Mouse (Mus musculus): ENCODE results near the gene Plcb4. TPM values are rescaled to one million over a fixed set of nuclear protein-coding genes. Genes with fewer than 3 reads are reported as not detected.
A peak's percentile ranks its signal among the peaks of the same experiment; 100 is the strongest.

The Plcb4 gene
- 1 to 10 TPM in 24 of 26 experiments, under 1 TPM in 2; 0.43 to 7.4 (median 2.3) TPM for total RNA-seq (2018; cell fraction: chromatin; rRNA removed)
- under 1 TPM; 0.12 to 0.58 (median 0.35) TPM for total RNA-seq (2018; cell fraction: cytosol; rRNA removed)
- total RNA-seq (2018; cell fraction: nucleus; rRNA removed), result 1 to 10 TPM in 18 of 26 experiments, under 1 TPM in 6, not detected in 2; 0.54 to 4.3 (median 1.5) TPM
- polyA plus RNA-seq (2018), result 0.62 to 0.87 TPM (median 0.71 TPM) in 3 replicates

DNA sequence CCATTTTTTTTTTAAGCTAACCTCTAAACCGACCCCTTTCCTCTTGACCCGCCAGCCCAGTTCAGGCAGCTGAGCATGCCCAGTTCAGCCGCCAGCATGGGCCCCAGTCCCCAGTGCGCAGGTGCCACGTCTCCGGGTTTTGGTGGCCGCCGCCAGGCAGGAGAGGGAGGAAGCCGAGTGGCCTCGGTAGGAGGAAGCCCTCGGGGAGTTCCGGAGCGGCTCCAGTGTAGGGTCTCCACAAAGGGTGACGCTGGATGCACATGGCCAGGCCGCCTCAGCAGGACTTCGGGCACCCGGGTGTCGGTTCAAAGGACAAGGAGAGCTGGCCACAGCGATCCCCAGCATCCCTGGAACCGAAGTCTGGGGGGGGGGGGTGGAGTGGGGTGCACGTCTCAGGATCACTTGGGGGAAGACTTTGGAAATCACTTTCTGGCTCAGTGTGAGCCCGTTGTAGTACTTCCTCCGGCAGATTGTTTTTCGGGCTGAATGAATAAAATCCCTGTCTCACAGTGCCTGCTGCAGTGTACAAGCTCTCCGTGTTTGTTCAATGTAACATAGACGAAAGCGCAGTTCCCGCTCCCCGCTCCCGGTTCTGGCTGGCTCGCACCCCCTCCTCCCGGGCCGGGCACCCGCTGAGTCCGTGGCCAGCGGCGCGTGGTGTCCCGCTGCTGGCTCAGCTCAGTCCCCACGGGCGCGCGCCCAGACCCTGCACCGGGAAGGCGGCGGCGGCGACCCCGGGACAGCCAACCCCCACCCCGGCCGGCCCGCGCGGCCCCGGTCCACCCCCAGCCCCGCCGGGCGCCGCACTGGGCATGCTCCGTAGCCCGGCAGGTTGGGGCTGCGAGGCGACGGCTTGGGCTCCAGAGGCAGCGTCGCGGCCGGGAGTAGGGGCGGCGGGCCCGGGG, at the start of gene Plcb4:
Gene Plcb4 (plus strand): TSS at position 526 of the 905 bp plus-strand sequence.
- 1% methylated on average over 64 of the region's 71 CpGs for WGBS (ENCODE audit: missing documents)

DNA sequence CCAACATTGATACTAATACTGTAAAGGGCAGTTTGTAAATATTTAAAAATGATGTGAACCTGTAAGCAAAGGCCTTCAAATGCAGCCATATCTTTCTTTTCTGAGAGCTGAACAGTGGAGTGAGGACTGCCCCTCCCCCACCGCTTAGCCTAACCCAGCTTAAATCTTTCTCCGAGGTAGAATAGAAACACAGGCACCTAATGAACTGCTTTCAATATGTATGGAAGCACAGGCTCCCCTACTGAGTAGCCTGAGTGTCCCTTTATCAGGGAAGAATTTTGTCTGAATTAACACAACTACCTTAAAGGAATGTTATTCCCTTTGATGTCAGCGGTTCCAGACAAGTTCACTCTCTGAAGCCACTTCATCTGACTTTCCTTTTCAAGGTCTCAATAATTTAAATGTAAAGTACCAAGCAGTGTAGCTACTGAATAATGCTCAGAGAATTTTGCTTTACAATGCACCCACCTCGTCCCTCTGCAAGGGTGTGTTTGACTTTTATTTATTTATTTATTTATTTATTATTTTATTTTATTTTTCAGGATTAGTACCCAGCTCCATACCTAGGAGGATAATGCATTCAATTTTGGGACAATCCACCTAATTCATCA, 44.1 kb upstream of the Plcb4 start:
- no peaks in the 10 kb centered on the region for H3K79me2 ChIP-seq (ENCODE audit: inconsistent target)
- WGBS (ENCODE audit: missing documents), result 84% methylated on average over 2 of the region's 4 CpGs
- H3K4me3 ChIP-seq (ENCODE audit: inconsistent target), result no peak overlapping the region
- no peak overlapping the region for H3K27ac ChIP-seq
- H3K36me3 ChIP-seq (ENCODE audit: inconsistent target), result no peaks in the 10 kb centered on the region

More for the DNA sequence above, at the start of gene Plcb4:
- no peaks in the 10 kb centered on the region for H3K36me3 ChIP-seq (ENCODE audit: inconsistent target)
- no peaks in the 10 kb centered on the region for H3K79me2 ChIP-seq (ENCODE audit: inconsistent target)
- H3K4me3 ChIP-seq (ENCODE audit: inconsistent target), result peak within 1 kb of the TSS; percentile 44
- no peak within 1 kb of the TSS for H3K27ac ChIP-seq

DNA sequence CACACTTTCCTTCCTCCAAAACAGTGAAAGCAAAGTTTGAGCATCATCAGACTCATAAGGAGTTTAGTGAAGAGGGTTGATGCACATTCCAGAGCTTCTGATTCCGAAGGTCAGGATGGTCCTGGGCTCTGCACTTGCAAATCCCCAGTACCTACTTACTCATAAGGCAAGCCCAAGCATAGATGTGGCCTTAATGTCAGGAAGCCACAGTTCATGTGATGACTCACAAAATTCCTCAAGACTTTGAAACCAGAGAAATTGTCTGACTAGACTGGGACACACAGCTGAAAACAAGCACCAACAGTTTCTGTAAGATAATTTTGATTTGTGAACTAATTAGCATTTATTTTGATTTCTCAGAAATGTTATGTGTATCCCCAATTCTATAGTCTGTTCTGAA, 42.7 kb upstream of the Plcb4 start:
- WGBS (ENCODE audit: missing documents), result 100% methylated on average over 1 of the region's 1 CpGs
- Histone ChIP-seq H3K36me3 (ENCODE audit: inconsistent target) (no peaks in the 10 kb centered on the region), H3K79me2 (ENCODE audit: inconsistent target) (no peaks in the 10 kb centered on the region)

DNA sequence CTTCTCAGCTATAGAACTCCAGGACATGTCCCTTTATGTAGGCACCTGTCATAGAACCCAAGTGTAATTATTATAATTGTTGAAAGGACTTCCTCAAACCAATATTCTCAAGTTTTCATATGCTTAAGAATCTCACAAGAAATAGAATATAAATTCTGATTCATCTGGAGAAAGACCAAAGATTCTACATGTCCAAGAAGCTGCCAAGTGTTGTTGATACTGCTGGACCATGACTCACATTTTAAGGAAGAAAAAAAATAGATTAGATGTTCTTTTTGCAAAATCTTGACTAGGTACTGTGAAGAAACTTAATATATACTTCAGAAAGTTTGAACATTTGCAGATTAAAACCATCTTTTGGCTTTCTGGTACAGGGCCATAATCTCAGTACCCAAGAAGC, 40.3 kb upstream of the Plcb4 start:
- no peaks in the 10 kb centered on the region for H3K79me2 ChIP-seq (ENCODE audit: inconsistent target)
- H3K4me3 ChIP-seq (ENCODE audit: inconsistent target), result no peak overlapping the region
- no peaks in the 10 kb centered on the region for H3K36me3 ChIP-seq (ENCODE audit: inconsistent target)
- H3K27ac ChIP-seq, result no peak overlapping the region

More for the DNA sequence above, 42.7 kb upstream of the Plcb4 start:
- Histone ChIP-seq H3K4me3 (ENCODE audit: inconsistent target) (no peak overlapping the region), H3K27ac (no peak overlapping the region)

DNA sequence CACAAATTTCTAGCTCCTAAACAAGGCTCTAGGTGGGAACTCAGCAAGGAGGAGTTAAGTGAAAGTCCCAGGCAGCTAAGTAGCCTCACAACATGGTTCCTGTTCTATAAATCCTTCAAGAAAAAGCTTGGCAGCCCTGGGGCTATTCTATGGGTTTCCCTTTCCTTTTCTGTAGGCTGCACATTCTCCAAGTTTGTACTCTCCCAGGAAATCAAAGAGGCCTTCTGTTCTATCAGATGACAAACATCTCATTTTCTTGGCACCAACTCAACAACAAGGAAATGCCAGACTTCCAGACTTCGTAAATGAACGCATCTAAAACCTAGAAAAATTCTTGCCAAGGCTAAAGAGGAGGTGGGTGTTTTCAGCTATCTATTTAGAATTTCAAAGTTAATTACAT, 38.9 kb upstream of the Plcb4 start:
- H3K79me2 ChIP-seq (ENCODE audit: inconsistent target), result no peaks in the 10 kb centered on the region
- no peaks in the 10 kb centered on the region for H3K36me3 ChIP-seq (ENCODE audit: inconsistent target)
- H3K27ac ChIP-seq, result no peak overlapping the region
- 50% methylated on average over 2 of the region's 2 CpGs for WGBS (ENCODE audit: missing documents)
- no peak overlapping the region for H3K4me3 ChIP-seq (ENCODE audit: inconsistent target)

DNA sequence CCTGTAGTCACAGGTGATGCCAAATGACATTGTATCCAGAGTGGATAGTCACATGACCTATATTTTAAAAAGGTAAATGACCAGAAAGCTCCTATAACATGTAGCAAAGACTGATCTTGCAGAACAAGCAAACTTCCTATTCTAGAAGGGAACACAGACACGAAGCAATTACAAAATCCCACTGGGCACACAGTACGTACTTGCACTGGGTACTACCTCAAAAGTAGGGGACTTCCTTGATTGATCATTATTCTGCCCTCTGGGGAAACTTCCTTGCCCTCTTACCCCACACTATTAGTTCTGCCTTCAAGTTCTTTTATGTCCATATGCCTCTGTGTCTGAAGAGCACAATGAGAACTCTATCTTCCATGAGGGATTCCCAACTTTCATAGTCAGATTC, 31.0 kb upstream of the Plcb4 start:
- 42% methylated on average over 2 of the region's 2 CpGs for WGBS (ENCODE audit: missing documents)
- H3K79me2 ChIP-seq (ENCODE audit: inconsistent target), result no peaks in the 10 kb centered on the region
- no peak overlapping the region for H3K4me3 ChIP-seq (ENCODE audit: inconsistent target)
- no peaks in the 10 kb centered on the region for H3K36me3 ChIP-seq (ENCODE audit: inconsistent target)
- no peak overlapping the region for H3K27ac ChIP-seq

DNA sequence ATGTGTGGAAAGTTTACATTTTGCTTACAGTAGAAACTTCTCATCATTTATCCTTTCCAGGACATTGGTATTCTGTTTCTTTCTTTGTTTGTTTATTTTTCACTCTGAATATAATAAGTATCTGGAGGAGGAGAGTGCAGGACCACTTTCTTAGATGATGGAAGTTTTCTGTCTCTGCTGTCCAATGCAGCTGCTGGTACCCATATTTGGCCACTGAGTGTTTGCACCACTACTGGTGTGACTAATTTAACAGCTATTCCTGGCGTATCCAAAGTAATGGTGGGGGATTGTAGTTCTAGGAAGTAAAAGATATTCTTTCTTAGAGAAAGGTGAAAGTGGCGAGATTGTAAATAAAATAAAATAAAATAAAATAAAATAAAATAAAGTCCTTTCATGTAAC, 21.6 kb upstream of the Plcb4 start:
- H3K4me3 ChIP-seq (ENCODE audit: inconsistent target), result no peak overlapping the region
- 83% methylated on average over 1 of the region's 2 CpGs for WGBS (ENCODE audit: missing documents)

DNA sequence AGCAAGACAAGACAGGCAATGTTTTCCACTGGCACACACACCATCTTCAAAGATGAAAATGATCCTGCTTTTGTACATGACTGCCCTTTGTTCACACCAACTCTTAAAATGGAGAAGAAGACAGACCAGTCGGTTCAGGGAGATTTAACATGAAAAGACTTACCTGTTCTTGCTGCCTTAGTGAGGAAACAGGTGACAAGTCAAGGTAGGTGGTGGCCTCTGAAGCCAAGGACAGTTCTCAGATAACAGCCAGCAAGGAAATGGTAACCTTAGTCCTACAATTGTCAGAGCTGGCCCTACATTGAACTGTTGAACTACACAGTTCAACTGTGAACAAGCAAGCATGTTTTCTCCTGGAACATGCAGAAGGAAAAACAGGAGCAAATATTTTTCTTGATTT, 17.8 kb upstream of the Plcb4 start:
- WGBS (ENCODE audit: missing documents), result 78% methylated on average over 1 of the region's 1 CpGs
- H3K79me2 ChIP-seq (ENCODE audit: inconsistent target), result no peaks in the 10 kb centered on the region
- H3K36me3 ChIP-seq (ENCODE audit: inconsistent target), result no peaks in the 10 kb centered on the region
- no peak overlapping the region for H3K27ac ChIP-seq
- H3K4me3 ChIP-seq (ENCODE audit: inconsistent target), result no peak overlapping the region

More for the DNA sequence above, 21.6 kb upstream of the Plcb4 start:
- H3K27ac ChIP-seq, result no peak overlapping the region
- H3K36me3 ChIP-seq (ENCODE audit: inconsistent target), result no peaks in the 10 kb centered on the region
- no peaks in the 10 kb centered on the region for H3K79me2 ChIP-seq (ENCODE audit: inconsistent target)

DNA sequence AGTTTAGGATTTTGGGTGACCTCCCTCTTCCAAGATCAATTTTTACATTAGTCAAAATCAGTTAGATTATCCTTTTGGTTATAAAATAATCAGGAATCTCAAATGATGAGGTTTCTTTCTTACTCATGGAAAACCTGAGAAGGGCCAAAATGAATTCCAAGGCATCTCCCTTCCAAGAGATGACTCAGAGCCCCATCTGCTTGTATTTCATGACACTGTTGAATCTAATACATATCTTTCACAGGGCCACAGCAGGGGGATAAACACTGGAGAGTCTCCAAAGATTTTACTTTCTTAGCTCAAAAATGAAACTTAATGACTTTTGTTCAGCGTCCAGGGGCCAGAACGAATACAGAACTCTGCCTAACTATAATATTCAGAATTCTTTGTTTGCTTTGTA, 17.2 kb upstream of the Plcb4 start:
- H3K79me2 ChIP-seq (ENCODE audit: inconsistent target), result no peaks in the 10 kb centered on the region
- 96% methylated on average over 2 of the region's 2 CpGs for WGBS (ENCODE audit: missing documents)

DNA sequence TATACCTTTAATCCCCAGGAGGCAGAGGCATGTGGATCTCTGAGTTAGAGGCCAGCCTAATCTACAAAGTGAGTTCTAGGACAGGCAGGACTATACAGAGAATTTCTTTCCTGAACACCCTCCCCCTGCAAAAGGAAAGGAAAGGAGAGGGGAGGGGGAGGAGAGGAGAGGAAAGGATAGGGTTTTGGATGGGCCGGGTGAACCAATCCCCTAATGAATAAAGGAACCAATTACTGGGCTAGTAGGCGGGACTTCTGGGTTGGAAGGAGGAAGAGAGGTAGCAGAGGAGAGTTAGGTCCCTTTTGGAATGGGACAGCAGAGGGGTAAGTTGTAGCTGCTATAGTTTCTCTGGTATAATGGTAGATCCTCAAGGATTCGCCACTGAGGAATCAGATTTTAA, 12.6 kb upstream of the Plcb4 start:
- Histone ChIP-seq H3K27ac (no peak overlapping the region), H3K36me3 (ENCODE audit: inconsistent target) (no peaks in the 10 kb centered on the region), H3K4me3 (ENCODE audit: inconsistent target) (no peak overlapping the region), H3K79me2 (ENCODE audit: inconsistent target) (no peaks in the 10 kb centered on the region)
- whole genome bisulfite sequencing (ENCODE audit: missing documents), result 92% methylated on average over 3 of the region's 3 CpGs

More for the DNA sequence above, 17.2 kb upstream of the Plcb4 start:
- Histone ChIP-seq H3K4me3 (ENCODE audit: inconsistent target) (no peak overlapping the region), H3K27ac (no peak overlapping the region), H3K36me3 (ENCODE audit: inconsistent target) (no peaks in the 10 kb centered on the region)

DNA sequence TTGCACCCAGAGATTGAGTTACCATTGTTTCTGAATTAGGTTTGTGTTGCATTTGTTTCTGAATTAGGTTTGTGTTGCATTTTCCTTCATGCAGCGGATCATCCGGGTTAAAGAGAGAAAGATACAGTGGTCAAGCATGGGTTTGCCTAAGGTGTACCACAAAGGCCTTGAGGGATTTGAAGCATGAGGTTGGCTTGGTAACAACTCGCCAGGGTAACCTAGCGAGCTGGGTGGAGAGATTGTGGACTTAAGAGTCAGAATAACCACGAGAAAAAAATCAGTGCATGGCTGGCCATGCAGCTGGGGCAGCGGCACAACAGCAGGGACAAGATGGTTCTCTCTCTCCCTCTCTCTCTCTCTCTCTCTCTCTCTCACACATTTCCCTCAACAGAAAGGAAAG, 12.2 kb upstream of the Plcb4 start:
- 91% methylated on average over 6 of the region's 6 CpGs for WGBS (ENCODE audit: missing documents)
- Histone ChIP-seq H3K36me3 (ENCODE audit: inconsistent target) (no peaks in the 10 kb centered on the region), H3K79me2 (ENCODE audit: inconsistent target) (no peaks in the 10 kb centered on the region), H3K27ac (no peak overlapping the region), H3K4me3 (ENCODE audit: inconsistent target) (no peak overlapping the region)

DNA sequence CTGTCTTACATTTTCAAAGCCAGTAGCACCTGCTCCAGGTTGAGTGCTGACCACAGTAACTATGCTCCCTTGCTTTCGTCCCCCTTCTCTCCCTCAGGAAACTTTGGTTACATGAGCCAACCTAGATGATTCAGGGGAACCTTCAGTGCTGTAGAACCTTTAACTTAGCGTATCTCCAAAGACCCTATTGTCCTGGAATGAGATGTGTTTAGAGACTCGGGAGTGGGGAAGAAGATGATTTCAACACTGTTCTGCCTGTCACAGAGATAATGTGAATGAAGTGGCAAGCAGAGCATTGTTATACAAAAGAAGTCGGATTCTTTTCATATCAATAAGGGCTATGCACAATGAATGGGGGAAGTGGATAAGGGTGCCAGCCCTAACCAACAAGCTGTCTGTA, 10.8 kb upstream of the Plcb4 start:
- Histone ChIP-seq H3K79me2 (ENCODE audit: inconsistent target) (no peaks in the 10 kb centered on the region), H3K4me3 (ENCODE audit: inconsistent target) (no peak overlapping the region), H3K27ac (no peak overlapping the region), H3K36me3 (ENCODE audit: inconsistent target) (no peaks in the 10 kb centered on the region)
- 86% methylated on average over 4 of the region's 4 CpGs for WGBS (ENCODE audit: missing documents)

DNA sequence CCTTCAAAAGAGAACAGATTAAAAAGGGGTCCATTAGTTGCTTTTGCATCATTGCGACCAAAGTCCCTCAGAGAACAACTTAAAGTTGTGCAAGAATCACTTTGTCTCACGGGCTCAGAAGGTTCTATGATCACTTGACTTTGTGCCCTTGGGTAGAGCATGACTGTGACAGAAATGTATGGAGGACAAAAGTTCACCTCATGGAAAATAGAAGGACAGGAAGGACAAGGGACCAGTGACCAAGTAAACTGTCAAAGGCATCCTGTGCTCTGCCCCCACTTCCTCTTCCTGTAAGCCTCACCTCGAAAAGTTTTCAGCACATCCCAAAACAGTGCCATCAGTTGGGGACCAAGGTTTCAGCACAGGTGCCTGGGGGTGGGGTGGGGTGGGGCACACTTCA, 7.9 kb upstream of the Plcb4 start:
- no peak overlapping the region for H3K4me3 ChIP-seq (ENCODE audit: inconsistent target)
- no peaks in the 10 kb centered on the region for H3K36me3 ChIP-seq (ENCODE audit: inconsistent target)
- H3K27ac ChIP-seq, result no peak overlapping the region
- no peaks in the 10 kb centered on the region for H3K79me2 ChIP-seq (ENCODE audit: inconsistent target)
- 54% methylated on average over 3 of the region's 3 CpGs for WGBS (ENCODE audit: missing documents)

DNA sequence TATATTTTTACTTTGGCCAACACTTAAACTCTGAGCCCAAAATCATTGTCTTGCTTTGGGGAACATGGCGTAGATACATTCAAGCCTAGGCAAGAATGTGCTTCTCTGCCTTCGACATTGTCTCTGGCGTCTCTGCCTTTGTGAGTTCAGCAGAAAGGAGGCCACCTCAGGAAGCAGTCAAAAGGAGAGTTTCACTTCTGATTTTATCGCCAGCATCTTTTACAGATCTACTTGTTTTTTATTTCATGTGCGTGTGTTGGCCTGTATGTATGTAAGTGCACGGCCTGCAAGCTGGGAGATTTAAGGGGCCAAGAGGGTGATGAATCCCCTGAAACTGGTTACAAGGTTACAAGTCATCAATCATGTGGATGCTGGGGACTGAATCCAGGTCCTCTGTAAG, 6.8 kb upstream of the Plcb4 start:
- Histone ChIP-seq H3K4me3 (ENCODE audit: inconsistent target) (no peak overlapping the region), H3K79me2 (ENCODE audit: inconsistent target) (no peaks in the 10 kb centered on the region), H3K36me3 (ENCODE audit: inconsistent target) (no peaks in the 10 kb centered on the region), H3K27ac (no peak overlapping the region)
- 65% methylated on average over 6 of the region's 6 CpGs for WGBS (ENCODE audit: missing documents)

DNA sequence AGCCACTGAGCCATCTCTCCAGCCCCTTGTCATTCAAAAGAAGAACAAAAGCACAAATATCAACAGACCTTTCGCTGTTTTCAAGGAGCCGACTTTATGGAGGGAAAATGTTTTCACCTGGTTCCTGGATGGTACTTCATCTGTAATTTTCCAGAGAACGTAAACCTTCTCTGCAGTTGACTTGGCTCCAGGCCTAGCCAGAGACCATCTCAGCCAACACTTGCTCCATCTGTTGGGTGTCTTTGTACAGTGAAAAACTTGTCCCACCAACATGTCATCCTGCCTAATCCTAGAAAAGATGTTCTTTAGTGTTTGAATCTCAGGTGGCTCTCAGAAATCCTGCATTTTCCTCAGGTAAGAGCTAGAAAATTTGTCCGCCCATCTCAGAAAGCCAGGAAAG, 6.4 kb upstream of the Plcb4 start:
- no peaks in the 10 kb centered on the region for H3K36me3 ChIP-seq (ENCODE audit: inconsistent target)
- WGBS (ENCODE audit: missing documents), result 98% methylated on average over 4 of the region's 4 CpGs
- H3K4me3 ChIP-seq (ENCODE audit: inconsistent target), result no peak overlapping the region
- no peak overlapping the region for H3K27ac ChIP-seq
- H3K79me2 ChIP-seq (ENCODE audit: inconsistent target), result no peaks in the 10 kb centered on the region

All from macrophage (primary cell).